Mouse (Mus musculus): ENCODE measurements around the gene Pfdn6.

GRCm38 (mm10) chr17:33954646-33955554, 14.8 kb upstream of the Pfdn6 start:
- TF ChIP-seq CHD2 (IDR thresholded peaks at IDR 0.05; ENCODE audit: low read depth, low read length): no peak
- TF ChIP-seq HCFC1 (IDR thresholded peaks at IDR 0.05; ENCODE audit: borderline replicate concordance, insufficient read depth, low read length): no peak
- TF ChIP-seq ZNF384 (IDR thresholded peaks at IDR 0.05; ENCODE audit: low read depth, low read length): no peak
- TF ChIP-seq ZC3H11A (IDR thresholded peaks at IDR 0.05; ENCODE audit: borderline replicate concordance, low read depth, low read length): no peak

Data from ES-E14 (cell line).